Mouse (Mus musculus) liver, adult 2 months (tissue): ENCODE data around the gene Lactbl1.

ENCODE experiments used
- CTCF ChIP-seq: fragments of 200-500 bp; IDR thresholded peaks from 2 replicates; pipeline ENCODE4 v1.5.1; 2011; ENCODE audit warnings: low read depth, low read length, control low read depth
- POLR2A ChIP-seq: fragments of 200-500 bp; IDR thresholded peaks from 2 replicates; pipeline ENCODE4 v1.6.1; 2011; ENCODE audit warnings: low read length, control low read depth; ENCODE audit not compliant: insufficient read depth; ENCODE audit errors: extremely low read depth

DNA sequence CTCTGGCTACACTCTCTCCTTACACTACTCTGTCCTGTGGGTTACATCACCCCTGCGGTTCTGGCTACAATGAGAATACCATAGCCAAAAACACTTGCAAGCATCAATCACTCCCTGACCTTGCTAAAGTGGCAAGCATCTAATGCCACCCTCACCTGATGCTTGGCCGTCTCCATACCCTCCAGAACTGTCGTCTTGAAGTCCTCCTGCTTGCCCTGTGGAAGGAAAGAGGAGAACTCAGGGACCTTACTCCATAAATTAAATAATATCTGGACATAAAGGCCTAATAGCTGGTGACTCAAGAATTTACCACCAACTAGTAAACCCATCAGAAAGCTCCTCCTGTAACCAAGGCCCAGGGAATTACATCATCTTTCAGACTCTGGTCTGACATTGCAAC lies 40.5 kb upstream of the Lactbl1 start:
- TF ChIP-seq POLR2A: no peak
- no peak for TF ChIP-seq CTCF
